8 mouse cellular contexts compared by ENCODE assay signal in the genomic region with DNA sequence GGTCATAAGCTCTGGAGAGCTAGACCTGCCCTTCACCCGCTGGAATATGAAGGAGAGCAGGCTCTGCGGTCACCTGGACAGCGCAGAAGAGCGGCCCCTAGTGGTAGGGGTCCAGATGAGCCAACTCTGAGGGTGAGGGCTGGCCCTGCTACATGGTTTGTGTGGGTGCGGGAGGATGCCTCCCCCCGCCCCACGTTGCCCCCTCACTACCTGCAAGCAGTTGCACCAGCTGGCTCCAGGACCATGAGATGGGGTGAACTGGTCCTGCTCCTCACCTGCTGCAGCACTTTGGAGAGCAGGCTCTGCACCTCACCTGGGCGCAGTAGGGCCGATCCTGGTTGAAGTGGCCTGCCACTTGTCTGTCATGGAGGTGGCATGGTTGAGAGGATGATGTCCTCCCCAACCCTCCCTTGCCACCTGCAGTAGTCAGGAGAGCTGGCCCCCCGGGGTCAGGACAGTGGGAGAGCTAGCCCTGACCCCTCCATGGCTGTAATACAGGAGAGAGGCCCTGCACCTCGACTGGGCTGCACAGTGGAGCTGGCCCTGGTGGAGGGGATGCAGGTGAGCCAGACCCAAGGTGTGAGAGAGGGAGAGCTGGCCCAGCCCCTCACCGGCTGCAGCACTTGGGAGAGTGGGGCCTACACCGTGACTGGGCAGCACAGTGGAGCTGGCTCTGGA. TPM values are rescaled to one million over a fixed set of nuclear protein-coding genes. Genes with fewer than 3 reads are reported as not detected.
DNase-seq lines count a peak whose midpoint lies in the region; ATAC-seq and TF ChIP-seq lines count a peak whose summit lies in the region.

No protein-coding gene starts in this region.

- DNase-seq in adrenal gland, adult (ENCODE audit: inconsistent age in 2 of 2, low spot score in 1 of 2): peak; percentile 37 to 59
- DNase-seq in adrenal gland, adult 8-10 months: no peak
- DNase-seq in ES-E14 (ENCODE audit: low read depth, low spot score): peak; percentile 50
- peak; percentile 62 for DNase-seq in embryonic facial prominence, embryonic 10.5 days (ENCODE audit: low spot score)
- DNase-seq in liver, embryonic 11.5 days (ENCODE audit: low spot score): peak; percentile 53
- DNase-seq in retina, embryonic 14.5 days (ENCODE audit: low spot score): peak; percentile 67
- DNase-seq in frontal cortex, adult 2 months (ENCODE audit: extremely low spot score in 1 of 2, low spot score in 1 of 2): no peak

- peaks cover 2 to 12% of the 10 kb centered on the region in 2 experiments; a peak in 1 of 4 replicates for H3K4me1 ChIP-seq in ES-E14 (ENCODE audit: control insufficient read depth in 2 of 2, insufficient read depth in 2 of 2, low read length in 2 of 2, poor library complexity in 1 of 2)
- peaks cover 9% of the 10 kb centered on the region for H3K4me1 ChIP-seq in embryonic facial prominence, embryonic 10.5 days
- H3K4me1 ChIP-seq in hindbrain, embryonic 15.5 days (replicated peaks): 0 out of 2 replicates have a peak, but pooled peaks cover 4% of the 10 kb centered on the region
- no peaks in the 10 kb centered on the region for H3K4me1 ChIP-seq in liver, embryonic 11.5 days (replicated peaks; ENCODE audit: control insufficient read depth, insufficient read depth, low read length)

- H3K27ac ChIP-seq in ES-E14 (ENCODE audit: insufficient read depth, low read depth, low read length, poor library complexity, severe bottlenecking): no peak overlapping the region
- no peak overlapping the region for H3K27ac ChIP-seq in embryonic facial prominence, embryonic 10.5 days (replicated peaks)
- H3K27ac ChIP-seq in hindbrain, embryonic 15.5 days (replicated peaks): no peak overlapping the region
- no peak overlapping the region for H3K27ac ChIP-seq in liver, embryonic 11.5 days (ENCODE audit: low read depth, low read length)

- H3K36me3 ChIP-seq in ES-E14 (ENCODE audit: control insufficient read depth, insufficient read depth, low read length, poor library complexity, severe bottlenecking): no peaks in the 10 kb centered on the region
- no peaks in the 10 kb centered on the region for H3K36me3 ChIP-seq in embryonic facial prominence, embryonic 10.5 days (replicated peaks)
- H3K36me3 ChIP-seq in hindbrain, embryonic 15.5 days: no peaks in the 10 kb centered on the region
- H3K36me3 ChIP-seq in liver, embryonic 11.5 days (ENCODE audit: control insufficient read depth, insufficient read depth, low read length): no peaks in the 10 kb centered on the region

- H3K27me3 ChIP-seq in embryonic facial prominence, embryonic 10.5 days (replicated peaks; ENCODE audit: low read depth, poor library complexity, severe bottlenecking): 0 out of 2 replicates have a peak, but pooled peaks cover 17% of the 10 kb centered on the region
- H3K27me3 ChIP-seq in hindbrain, embryonic 15.5 days: no peaks in the 10 kb centered on the region
- 0 out of 2 replicates have a peak, but pooled peaks cover 2% of the 10 kb centered on the region for H3K27me3 ChIP-seq in liver, embryonic 11.5 days (replicated peaks; ENCODE audit: control insufficient read depth, insufficient read depth, low read length)

- no peaks in the 10 kb centered on the region for H3K9me3 ChIP-seq in ES-E14 (ENCODE audit: control insufficient read depth, insufficient read depth, low read depth, low read length)
- no peaks in the 10 kb centered on the region for H3K9me3 ChIP-seq in embryonic facial prominence, embryonic 10.5 days
- H3K9me3 ChIP-seq in hindbrain, embryonic 15.5 days: no peaks in the 10 kb centered on the region
- H3K9me3 ChIP-seq in liver, embryonic 11.5 days (ENCODE audit: control insufficient read depth, low read length): no peaks in the 10 kb centered on the region

- H3K4me2 ChIP-seq in hindbrain, embryonic 15.5 days: peak overlapping the region; percentile 8; the same call in 1 of the 2 replicates
- H3K4me2 ChIP-seq in liver, embryonic 11.5 days: peak overlapping the region; percentile 44

- in situ Hi-C loops in ES-E14 (cut with MboI; ENCODE audit: low sequenced_read_pairs in 2 of 2, unreplicated experiment in 2 of 2): no loop called here

- 0 out of 2 replicates have a peak, but pooled peaks have one; percentile 34 for ATAC-seq in hindbrain, embryonic 15.5 days (ENCODE audit: low FRiP score, low read depth)
- ATAC-seq in liver, embryonic 11.5 days (replicated peaks; ENCODE audit: low FRiP score): peak; percentile 39; the same call in 1 of the 2 replicates

- H3K9ac ChIP-seq in ES-E14 (ENCODE audit: insufficient read depth, low read depth, low read length, poor library complexity, severe bottlenecking): peak overlapping the region; percentile 19; the same call in 1 of the 2 replicates
- H3K9ac ChIP-seq in hindbrain, embryonic 15.5 days: no peak overlapping the region
- H3K9ac ChIP-seq in liver, embryonic 11.5 days (ENCODE audit: low read depth, low read length): no peak overlapping the region

- peak overlapping the region; percentile 47 to 71 for H3K4me3 ChIP-seq in ES-E14 (ENCODE audit: insufficient read depth in 1 of 2, low read depth in 1 of 2, low read length in 2 of 2, poor library complexity in 1 of 2, severe bottlenecking in 1 of 2)
- H3K4me3 ChIP-seq in embryonic facial prominence, embryonic 10.5 days: peak overlapping the region; percentile 39
- no peak overlapping the region for H3K4me3 ChIP-seq in hindbrain, embryonic 15.5 days
- H3K4me3 ChIP-seq in liver, embryonic 11.5 days (ENCODE audit: low read depth, low read length): 0 out of 2 replicates have a peak overlapping the region, but pooled peaks have one; percentile 5

- WGBS in embryonic facial prominence, embryonic 10.5 days: 47% methylated on average over 13 of the region's 13 CpGs
- WGBS in hindbrain, embryonic 15.5 days: 50% methylated on average over 13 of the region's 13 CpGs
- WGBS in liver, embryonic 11.5 days: 46% methylated on average over 13 of the region's 13 CpGs

TF ChIP-seq in ES-E14, 5 proteins besides CTCF, POLR2A, EP300 and RAD21:
- TF ChIP-seq ZNF384 (IDR thresholded peaks at IDR 0.05; ENCODE audit: low read depth, low read length) (no peak), ZC3H11A (IDR thresholded peaks at IDR 0.05; ENCODE audit: borderline replicate concordance, low read depth, low read length) (no peak), CHD2 (IDR thresholded peaks at IDR 0.05; ENCODE audit: low read depth, low read length) (no peak), HCFC1 (IDR thresholded peaks at IDR 0.05; ENCODE audit: borderline replicate concordance, insufficient read depth, low read length) (no peak), MAFK (IDR thresholded peaks at IDR 0.05; ENCODE audit: insufficient read depth, low read depth, low read length) (no peak)

RNA-seq across cellular contexts. Expression of a gene that starts 29.1 kb away (rescaled TPM):
- total RNA-seq in adrenal gland, adult 8-10 months (2022): 1 to 10 TPM; 2.1 to 7.4 (median 3.7) TPM
- total RNA-seq in ES-E14 (2012; rRNA removed): 0.27 and 0.37 TPM in 2 replicates
- 0.82 and 1.2 TPM in 2 replicates for polyA plus RNA-seq in embryonic facial prominence, embryonic 10.5 days (2016; fragmentation: Nextera tagmentation; extraction: Ambion mirVana)
- 28.7 and 33.1 TPM in 2 replicates for polyA plus RNA-seq in hindbrain, embryonic 15.5 days (2015; fragmentation: Nextera tagmentation; extraction: Ambion mirVana)
- 0.32 and 0.38 TPM in 2 replicates for polyA plus RNA-seq in liver, embryonic 11.5 days (2014; fragmentation: Nextera tagmentation; extraction: Ambion mirVana)
- 65.4 TPM in 2 replicates for polyA plus RNA-seq in frontal cortex, adult 2 months (2012; rRNA removed)

Comparison
In these comparisons a context has a peak if more than half of its experiments do, and no peak if none do; other contexts are left out.
1. DNase-seq: peak in adrenal gland, adult (2 of 2), ES-E14 (single experiment), embryonic facial prominence, embryonic 10.5 days (single experiment), liver, embryonic 11.5 days (single experiment) and retina, embryonic 14.5 days (single experiment); none in adrenal gland, adult 8-10 months (single experiment) and frontal cortex, adult 2 months (0 of 2).
2. RNA of a gene that starts 29.1 kb away (polyA plus RNA-seq): 65.4 TPM in frontal cortex, adult 2 months and 28.7 to 33.1 TPM in hindbrain, embryonic 15.5 days; 0.82 to 1.2 TPM in embryonic facial prominence, embryonic 10.5 days and 0.32 to 0.38 TPM in liver, embryonic 11.5 days; every median in the first group is over 10 times any median in the second.